Mouse (Mus musculus) heart, postnatal 25 days (tissue): ENCODE measurements around the gene Dnajb6. TPM values are rescaled to one million over a fixed set of nuclear protein-coding genes. Genes with fewer than 3 reads are reported as not detected.

Source experiments
- DNase-seq: peaks from one replicate; pipeline ENCODE4 v3.0.0; 2022; ENCODE audit warnings: low spot score
- intact Hi-C: fragments of 180-260 bp; cut with DNase I; formaldehyde crosslinking; loops from one replicate; pipeline ENCODE4 v1.15.1; 2025
- total RNA-seq, 2 experiments: library from RNA; stranded (reverse); gene quantifications; 2 replicates each; pipeline ENCODE4 v1.2.3; 2021

The Dnajb6 gene
- total RNA-seq, 2 experiments from 2014 or later: 64.7 to 68.7 TPM

DNA sequence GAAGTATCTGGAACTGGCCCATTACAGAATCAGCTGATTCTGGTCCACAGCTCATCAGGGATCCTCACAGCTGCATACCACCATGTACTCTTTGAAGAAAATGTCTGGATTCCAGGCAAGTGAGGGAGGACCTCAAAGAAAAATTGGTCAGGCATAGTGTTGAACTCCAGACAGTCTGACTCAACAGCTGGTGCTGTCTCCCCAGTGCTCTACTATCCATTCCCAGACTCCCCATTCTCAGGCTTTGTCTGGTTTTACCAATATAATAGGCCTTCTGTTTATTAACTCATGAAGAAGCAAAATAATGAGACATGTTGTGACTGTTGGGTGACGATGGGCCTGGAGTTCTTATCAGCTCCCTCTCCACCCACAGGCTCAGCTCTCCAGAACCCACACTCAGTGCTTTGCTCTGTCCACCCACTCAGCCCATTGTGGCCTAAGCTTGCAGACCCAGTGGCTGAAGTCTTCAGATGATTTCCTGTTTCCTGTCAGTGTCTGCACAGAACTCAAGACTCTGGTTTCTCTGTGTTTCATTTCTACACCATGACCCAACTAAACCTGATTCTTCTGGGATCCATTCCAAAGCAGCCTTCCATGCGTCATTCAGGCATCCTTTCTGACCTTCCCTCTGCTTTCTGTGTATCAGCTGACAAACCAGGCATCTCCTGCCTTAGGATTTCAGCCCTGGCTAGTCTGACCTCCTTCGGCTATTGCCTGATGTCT, 107.1 kb downstream of the Dnajb6 start:
- intact Hi-C loops: no loop called here
- DNase-seq: peak; percentile 32

DNA sequence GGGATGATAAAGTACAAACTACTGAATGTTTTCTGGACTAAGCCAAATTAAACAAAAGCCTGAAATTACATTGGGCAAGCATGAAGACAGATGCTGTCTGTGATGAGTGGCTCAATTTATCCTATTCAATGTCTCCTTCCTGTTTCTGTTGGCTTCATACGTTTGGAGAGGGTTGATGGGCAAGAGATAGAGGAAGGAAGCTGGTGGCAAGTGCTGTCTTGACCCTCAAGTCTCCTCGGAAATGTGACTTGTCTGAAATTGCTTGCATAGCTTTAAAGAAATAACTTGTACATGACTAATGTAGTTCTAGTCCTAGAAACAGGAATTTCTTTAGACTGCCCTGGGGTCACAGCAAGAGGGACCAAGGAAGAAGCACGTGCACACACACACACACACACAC, 109.5 kb downstream of the Dnajb6 start:
- intact Hi-C loops: no loop called here
- DNase-seq: no peak

DNA sequence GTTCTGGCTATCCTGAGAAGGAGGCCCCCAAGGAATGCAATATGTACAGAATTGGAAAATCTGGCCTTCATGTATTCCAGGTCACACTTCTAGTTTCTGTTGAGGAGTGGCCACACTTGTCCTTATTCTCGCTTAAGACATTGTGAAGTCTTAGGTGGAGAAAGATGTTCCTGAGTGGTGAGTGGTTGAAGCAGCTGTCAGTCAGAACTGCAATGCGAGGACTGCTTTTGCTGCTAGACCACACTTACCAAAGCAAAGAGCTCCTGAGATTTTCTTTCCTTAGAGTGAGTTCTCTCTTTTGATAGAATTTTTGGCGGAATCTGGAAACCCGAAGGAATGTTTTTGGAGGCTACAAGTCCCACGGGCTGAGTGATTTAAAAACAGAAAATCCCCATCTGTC, 112.0 kb downstream of the Dnajb6 start:
- intact Hi-C loops: no loop called here
- DNase-seq: no peak

DNA sequence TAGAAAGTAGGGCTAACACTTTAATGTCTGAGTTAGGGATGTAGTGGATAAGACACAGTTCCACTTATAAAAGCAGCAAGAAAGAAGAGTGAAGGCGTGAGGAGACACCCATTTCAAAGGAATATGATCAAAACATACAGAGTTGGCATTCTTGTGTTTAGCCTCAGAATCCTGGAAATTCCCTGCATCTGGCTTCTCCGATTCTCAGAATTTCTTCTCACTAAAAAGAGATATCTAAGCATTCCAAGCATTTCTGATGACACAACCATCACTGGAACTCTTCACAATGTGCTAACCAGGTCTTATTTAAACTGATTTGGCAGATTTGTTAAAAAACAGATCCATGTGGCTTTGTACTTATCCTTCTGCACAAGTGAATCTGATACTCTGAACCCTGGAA, 112.6 kb downstream of the Dnajb6 start:
- intact Hi-C loops: no loop called here

DNA sequence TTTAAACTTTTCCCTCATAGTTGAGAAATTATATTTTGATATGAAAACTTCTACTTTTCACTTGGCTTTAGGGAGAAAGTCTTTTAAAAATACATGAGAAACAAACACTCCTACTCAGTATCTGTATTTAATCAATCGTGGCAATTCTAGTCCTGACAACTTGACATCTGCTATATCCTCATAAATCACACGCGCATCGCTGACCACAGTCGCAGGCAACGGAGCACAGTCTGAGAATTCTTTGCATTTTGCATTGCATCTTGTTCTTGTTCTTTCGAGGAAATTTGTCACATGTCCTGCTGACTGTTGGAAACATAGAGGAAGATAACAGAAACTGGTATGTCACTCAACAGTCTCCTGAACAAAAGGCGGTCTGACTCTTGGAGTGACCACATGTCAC, 116.9 kb downstream of the Dnajb6 start:
- intact Hi-C loops: no loop called here
- no peak for DNase-seq

More for the DNA sequence above, 112.6 kb downstream of the Dnajb6 start:
- DNase-seq: no peak

DNA sequence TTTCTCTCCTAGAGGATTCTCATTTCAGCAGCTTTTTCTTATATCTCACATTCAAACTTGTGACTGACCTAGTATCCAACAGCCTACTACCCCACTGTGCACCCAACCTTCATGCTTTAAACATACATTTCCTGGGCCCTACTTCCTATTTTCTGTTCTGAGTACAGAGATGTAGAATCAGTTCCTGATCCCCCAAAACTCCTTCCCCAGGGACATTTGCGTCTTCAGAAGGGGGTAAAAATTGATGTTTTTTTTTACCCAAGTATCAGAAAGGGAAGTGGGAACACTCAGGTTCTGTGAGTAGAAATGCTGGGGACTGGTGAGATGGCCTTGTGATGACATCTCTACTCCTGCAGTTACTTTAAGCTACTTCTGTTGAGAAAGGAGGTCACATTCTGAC, 117.5 kb downstream of the Dnajb6 start:
- intact Hi-C loops: no loop called here
- no peak for DNase-seq

DNA sequence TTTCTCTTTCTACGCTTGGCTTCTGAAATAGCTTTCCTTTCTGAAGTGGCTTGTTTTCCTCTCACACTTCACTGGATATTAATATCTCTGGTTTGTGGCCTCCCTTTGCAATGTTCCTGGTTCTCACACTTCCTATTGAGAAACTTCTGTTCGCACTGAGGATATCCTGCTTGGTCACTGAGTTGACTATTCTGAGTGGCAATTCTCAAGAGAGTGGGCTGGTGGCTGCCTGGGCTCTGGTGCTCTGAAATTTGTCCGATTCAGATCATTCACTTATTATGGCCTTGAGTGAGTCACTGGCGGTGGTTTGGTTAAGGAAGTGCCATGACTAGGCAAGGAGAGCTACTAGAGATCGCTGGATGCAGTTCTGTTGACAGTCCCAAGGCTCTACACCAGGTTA, 118.9 kb downstream of the Dnajb6 start:
- DNase-seq: no peak
- intact Hi-C loops: no loop called here

DNA sequence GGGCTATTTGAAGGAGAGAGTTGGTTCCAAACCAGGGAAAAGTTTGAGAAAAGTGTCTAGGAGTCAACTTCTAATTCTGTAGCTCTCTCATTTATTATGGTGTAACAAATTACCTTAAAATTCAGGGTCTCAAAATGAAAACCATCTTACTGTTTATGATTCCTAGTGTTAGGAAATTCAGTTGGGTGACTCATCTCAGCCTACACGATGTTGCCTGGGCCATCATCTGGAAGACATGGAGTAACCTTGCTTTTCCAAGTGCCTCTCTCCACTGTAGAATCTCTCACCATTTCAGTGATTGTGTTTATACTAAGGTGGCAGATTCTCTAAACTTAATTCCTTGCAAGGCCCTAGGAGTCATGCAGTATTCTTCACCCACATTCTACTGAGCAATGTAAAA, 119.5 kb downstream of the Dnajb6 start:
- DNase-seq: no peak
- intact Hi-C loops: no loop called here

DNA sequence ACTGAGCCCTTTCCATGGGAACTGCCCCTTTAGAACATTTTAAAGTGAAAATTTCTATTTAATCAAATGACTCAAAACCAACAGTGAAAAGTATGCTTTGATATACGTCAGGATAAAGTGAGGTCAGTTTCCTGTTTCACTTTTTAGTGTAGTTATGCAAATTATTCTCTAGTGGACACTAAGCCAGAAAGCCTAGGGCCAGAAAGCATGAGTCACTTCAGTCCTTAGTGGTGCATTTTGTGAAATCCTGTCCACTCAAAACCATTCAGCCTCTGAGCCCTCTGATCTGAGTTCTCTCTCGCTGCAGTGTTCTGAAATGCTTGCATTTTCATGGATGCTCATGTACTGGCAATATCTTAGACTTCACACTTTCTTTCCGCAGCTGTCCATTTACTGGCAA, 126.0 kb downstream of the Dnajb6 start:
- intact Hi-C loops: no loop called here

DNA sequence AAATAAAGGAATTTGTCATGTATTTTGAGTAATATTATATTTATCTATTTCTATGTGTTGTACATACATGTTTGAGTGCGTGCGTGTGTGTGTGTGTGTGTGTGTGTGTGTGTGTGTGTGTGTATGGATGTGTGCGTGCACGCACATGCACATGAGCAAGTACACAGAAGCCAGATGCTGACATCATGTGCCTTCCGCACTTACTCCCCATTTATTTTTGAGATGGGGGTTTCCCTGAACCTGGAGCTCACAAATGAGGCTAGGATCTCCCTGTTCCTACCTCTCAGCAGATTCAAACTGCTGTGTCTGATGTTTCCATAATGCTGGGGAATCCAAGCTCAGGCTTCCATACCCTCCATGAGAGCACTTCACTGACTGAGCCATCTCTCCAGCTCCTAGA, 126.9 kb downstream of the Dnajb6 start:
- intact Hi-C loops: no loop called here
- DNase-seq: no peak

More for the DNA sequence above, 126.0 kb downstream of the Dnajb6 start:
- no peak for DNase-seq

DNA sequence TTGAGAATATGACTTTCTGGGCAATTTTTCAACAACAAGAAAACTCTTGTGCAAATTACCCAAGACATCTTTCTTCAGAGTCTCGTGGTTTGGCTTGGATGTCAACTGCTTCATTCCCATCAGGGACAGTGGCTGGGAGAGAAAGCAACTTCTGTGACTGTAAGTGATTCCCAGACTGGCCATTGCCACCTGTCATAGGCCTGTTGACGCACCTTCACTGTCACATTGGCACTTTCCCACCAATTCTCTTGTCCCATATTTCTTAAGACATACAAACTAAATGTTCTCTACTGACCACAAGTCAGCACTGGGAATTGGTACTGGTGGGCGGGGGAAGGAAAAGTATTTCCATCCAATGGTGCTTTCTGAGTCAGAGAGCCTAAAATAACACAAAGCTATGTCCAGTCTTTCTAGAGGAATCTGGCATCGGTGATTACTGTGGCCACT, 128.8 kb downstream of the Dnajb6 start:
- intact Hi-C loops: no loop called here
- peak; percentile 53 for DNase-seq

DNA sequence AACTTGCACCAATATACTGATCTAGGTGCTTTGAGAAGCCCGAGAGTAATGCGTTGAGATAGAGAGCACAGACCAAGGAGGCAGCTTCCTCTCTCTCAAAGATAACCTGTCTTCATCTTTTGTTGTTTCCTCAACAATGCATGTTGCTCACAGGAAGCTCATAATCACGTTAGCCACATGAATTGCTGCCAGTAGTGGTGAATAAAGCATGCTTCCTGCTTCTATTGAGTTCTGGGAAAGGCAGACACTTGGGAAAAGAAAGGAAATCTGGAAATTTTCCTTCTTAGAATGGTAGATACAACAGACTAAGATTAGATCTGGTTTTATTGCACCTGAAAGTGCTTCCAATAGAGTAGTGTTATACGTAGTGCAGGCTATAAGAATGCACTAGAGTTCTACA, 129.5 kb downstream of the Dnajb6 start:
- intact Hi-C loops: no loop called here
- no peak for DNase-seq

Other genes starting within 250 kb of the Dnajb6 start
- gene Ube3c, start 166.4 kb upstream of the Dnajb6 start, total RNA-seq: 10 to 100 TPM; 40.3 to 41.5 TPM
- gene Gm5129, start 248 bp downstream of the Dnajb6 start, total RNA-seq: not detected